Mouse (Mus musculus): ENCODE results near the gene Lpxn. TPM values are rescaled to one million over a fixed set of nuclear protein-coding genes. Genes with fewer than 3 reads are reported as not detected.

Lpxn gene
- total RNA-seq, 2 experiments from 2014 or later = 7.8 to 10.6 TPM

DNA sequence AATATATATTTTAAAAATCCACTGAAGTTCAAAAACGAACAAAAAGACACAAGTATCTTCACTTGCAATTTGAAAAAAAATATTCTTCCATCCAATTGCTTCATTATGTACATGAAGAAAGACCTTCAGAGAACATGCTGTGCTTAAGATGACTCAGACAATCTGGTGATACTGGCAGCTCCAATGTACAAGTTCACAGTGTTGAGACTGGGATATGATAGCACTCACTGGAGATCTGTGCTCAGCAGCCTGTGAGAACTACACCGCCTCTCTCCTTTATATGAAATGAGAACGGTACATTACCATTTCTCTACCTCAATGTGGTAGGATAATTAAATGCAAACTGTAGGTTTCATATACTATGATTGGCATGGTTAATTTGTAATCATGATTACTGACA is 6.8 kb downstream of the Lpxn start:
- ATAC-seq (replicated peaks; ENCODE audit: poor library complexity, severe bottlenecking) = no peak

DNA sequence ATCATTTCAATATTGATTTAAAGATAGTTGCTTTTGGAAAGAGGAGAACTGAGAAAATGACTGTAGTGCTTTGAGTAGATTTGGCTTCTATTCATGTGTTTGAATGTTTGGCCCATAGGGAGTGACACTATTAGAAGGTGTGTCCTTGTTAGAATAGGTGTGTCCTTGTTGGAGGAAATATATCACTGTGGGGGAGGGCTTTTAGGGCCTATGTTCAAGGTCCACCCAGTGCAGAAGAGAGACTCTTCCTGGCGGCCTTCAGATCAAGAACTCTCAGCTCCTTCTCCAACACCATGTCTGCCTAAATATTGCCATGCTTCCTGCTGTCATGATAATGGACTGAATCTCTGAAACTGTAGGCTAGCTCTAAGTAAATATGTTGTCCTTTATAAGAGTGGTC is 8.2 kb downstream of the Lpxn start:
- ATAC-seq (replicated peaks; ENCODE audit: poor library complexity, severe bottlenecking) = no peak

DNA sequence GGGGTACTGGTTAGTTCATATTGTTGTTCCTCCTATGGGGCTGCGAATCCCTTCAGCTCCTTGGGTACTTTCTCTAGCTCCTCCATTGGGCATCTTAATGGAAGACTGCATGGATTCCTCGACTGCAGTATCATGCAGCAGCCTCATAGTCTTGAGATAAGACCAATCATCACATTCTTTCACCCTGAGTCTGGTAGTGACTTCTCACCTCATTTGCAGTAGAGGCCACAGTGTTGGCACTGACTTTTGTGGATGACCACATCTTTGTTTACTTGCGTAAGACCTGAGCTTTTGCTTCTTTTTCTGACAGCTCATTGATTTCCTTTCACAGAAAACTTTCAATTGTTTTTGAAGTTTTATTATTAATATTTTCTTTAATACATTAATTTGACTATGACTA is 9.7 kb downstream of the Lpxn start:
- peak; percentile 61 for ATAC-seq (replicated peaks; ENCODE audit: poor library complexity, severe bottlenecking)

DNA sequence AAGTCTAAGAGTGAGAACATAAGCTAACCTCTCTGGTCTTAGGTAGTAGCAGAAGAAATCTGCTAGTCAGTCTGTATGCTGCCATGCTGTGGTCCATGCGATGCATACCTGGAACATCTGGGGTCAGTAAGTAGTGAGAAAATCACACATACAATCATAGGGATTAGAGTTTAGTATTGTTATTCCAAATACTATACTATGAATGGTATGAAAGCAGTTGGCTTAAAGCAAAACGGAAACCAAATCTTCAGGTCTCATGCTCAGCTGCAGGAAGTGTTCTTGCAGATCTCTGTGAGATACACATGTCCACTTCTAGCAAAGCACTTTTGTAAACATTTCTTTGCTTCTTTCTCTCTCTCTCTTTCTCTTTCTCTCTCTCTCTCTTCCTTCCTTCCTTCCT is 10.2 kb downstream of the Lpxn start:
- ATAC-seq (replicated peaks; ENCODE audit: poor library complexity, severe bottlenecking) = no peak; the same call in 1 of the 2 replicates

DNA sequence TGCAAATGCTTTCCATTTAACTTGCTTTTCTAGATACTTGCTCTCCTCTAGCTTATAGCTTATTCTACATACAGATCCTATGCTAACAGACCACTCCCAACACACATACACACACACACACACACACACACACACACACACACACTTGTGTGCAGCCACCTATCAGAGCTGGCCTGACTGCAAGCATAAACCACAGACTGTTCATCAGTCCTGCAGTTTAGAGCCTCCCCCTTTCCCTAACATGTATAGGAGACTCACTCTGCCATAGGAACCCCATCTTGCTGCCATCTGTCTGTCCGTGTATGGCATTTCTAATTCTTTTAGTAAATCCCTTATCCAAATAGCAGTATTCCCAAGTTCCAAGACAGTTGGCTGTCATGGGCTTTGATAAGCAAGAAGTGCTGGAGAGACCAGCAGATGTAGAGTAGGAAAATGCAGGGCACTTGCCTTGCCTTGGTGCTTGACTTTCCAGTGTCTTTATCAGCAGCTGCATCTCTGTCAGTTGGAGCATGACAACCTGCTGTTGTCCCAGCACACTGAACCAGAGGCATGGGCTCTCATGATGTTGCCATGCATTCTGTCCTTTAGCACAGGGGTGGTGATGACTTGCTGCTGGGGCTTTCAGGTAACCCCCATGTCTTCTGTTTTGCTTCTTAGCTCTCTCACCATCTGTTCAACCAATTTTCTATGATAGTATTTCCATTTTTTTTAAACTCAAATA is 16.8 kb downstream of the Lpxn start:
- ATAC-seq (replicated peaks; ENCODE audit: poor library complexity, severe bottlenecking) = no peak

DNA sequence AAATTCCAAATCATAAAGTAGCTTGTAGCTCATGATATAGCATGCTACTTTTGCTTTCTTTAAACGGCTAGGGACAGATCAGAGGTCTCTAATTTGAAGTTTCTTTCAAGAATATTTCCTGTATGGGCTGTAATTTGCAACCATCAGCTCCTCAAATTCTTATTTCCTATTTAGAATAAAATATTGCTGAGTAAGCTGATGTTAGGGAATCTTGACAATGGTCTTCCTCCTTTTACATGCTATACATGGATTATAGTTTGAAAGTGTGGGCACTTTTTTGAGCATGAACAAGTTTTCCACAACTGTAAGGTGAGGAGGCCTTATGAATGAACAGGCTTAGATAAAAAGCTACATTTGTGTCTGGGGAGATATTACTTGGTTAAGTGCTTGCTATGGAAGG is 17.9 kb downstream of the Lpxn start:
- ATAC-seq (replicated peaks; ENCODE audit: poor library complexity, severe bottlenecking) = no peak

DNA sequence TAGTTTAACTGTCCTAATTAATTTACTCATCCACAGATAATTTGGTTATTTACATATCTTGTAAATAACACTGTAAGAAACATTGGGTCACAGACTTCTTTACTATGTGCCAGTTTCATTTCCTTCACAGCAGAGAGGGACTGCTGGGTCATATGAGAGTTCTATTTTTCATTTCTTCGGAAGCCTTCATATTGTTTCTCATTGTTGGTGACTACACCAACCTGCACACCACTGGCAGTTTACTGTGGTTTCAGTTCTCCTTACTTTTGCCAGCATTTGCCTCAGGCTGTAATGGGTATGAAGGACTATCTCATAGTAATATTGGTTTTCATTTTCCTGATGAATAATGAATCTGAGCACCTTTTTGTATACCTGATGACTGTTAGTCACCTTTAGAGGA is 22.5 kb downstream of the Lpxn start:
- peak; percentile 97 for ATAC-seq (replicated peaks; ENCODE audit: poor library complexity, severe bottlenecking)

DNA sequence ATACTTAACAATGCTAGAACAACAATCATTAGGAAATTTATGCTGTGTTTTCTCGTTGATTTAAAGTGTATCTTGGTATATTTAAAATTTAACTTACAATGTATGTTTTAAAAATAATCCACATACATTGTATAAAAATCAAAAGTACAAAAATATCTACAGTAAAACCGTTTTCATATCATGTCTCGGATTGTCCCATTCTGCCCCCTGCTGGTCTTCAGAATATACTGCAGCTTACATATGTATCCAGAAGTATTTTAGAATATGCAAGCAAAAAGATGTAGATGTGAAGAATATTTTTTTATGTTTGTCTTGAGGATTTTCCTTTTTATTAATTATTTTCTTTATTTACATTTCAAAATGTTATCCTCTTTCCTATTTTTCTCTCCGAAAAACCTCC is 24.4 kb downstream of the Lpxn start:
- peak; percentile 49 for ATAC-seq (replicated peaks; ENCODE audit: poor library complexity, severe bottlenecking)

DNA sequence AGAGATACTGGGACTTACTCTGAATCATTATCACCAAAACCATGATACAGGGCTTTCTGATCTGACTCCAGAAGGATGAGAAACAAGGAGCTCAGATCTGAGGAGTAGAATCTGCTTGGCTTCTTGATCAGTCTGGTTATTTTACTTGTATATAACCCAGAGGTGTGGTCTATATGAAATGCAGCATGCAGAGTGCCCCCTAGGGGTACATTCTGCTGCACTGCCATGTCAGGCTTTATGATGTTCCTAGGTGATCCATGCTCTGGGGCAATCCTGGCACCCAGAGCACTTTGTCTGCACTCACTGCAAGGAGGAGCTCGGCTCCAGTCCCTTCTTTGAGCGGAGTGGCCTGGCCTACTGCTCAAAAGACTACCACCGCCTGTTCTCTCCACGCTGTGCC is 28.6 kb downstream of the Lpxn start:
- ATAC-seq (replicated peaks; ENCODE audit: poor library complexity, severe bottlenecking) = no peak; the same call in 1 of the 2 replicates

DNA sequence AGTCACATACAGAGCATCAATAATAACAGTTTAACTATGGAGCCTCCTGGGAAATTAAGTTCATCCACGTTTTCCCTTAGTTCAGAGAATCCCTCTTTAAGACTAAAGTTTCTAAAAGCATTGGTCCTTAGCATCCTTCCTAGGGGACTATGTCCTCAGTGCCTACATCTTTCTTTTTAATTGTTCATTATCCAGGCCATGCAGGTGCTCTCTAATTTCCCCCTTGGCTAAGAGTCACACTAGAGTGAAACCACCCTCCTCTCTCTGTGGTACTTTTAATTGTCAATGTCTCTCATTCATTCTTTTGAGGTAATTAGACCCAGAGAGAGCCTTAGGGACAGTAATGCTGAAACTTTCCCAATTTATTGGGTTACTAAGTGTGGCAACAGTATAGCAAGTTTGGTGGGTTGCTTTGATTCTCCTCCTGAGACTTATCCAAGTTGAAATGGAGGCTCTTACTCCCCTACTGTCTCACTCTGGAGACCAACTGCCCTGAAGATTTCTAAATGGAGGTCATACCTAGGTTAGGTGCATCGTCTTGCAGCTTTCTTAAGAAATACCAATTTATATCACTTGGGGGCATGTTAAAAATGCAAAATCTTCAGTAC is 34.9 kb downstream of the Lpxn start:
- ATAC-seq (replicated peaks; ENCODE audit: poor library complexity, severe bottlenecking) = no peak

DNA sequence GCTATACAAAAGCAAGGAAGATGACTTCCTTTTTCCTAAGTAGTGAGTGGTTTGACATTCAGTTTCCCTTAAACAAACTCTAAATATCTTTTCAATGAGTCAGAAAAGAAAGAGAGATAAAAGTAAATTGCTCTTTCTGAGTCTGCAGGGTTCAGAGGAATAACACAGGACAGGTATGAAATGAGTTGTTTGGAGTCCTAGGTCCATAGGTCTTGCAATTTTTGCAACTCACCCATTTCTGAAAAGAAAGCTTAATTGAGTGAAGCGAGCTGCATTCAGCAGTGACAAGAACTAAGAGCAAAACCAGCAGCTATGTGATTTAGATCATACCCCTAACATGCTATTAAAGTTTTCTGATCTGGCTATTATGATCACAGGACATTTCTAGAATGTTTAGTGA is 35.6 kb downstream of the Lpxn start:
- ATAC-seq (replicated peaks; ENCODE audit: poor library complexity, severe bottlenecking) = no peak

DNA sequence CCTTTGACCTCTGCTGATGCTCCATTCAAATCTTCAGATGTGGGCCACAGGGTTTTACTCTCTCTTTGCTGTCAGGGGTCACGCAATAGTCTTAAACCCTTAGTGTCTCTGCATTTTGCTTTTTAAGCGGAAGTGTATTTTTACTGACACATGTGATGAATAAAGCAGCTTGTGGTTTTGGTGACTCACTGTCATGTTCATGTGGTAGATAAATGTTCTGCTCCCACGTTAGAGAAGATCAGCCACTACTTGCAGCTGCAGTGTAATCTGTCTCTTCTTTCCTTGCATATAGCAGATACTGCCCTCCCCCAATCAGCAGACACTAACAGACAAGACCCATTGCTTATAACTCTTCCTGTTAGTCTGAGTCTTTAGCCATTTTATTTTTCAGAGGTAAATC is 37.6 kb downstream of the Lpxn start:
- peak; percentile 99 for ATAC-seq (replicated peaks; ENCODE audit: poor library complexity, severe bottlenecking)

DNA sequence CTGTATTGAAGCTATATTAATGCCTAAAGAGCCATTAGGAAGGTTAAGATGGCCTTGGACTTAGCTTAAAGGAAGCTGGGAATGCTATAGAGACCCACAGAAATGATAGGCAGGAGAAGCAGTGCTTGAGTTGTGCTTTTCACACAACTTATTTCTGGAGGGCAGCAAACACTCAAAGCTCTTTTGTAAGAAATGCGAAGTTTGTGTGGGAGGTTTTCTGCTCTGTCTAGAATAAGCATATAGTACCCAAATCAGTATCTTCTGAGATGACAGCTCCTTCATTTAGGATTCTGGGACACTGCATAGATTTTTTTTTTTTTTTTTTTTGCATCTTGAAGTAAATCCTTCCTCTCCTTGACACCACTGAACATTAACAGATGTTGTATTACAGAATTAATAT is 42.5 kb downstream of the Lpxn start:
- ATAC-seq (replicated peaks; ENCODE audit: poor library complexity, severe bottlenecking) = no peak

DNA sequence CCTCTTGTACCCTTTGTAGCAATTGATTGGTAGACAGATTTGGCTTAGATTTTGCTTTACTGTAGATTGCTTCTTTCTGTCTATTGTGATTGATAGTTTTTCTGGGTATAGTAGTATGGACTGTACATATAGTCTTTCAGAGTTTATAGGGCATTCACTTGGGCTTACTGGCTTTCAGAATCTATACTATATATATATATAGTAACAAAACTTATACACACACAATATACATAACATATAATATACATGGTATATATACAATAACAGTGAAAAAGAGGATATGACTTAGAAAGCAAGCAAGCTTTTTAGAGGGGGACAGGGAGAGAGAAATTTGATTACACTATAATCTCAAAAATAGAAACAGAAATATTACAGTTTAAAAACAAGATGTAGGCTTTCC is 50.4 kb downstream of the Lpxn start, which contains the start of gene Gm5244:
Gene Gm5244 (plus strand): TSS at position 301 of the 400 bp plus-strand sequence.
- no peak for ATAC-seq (replicated peaks; ENCODE audit: poor library complexity, severe bottlenecking)

DNA sequence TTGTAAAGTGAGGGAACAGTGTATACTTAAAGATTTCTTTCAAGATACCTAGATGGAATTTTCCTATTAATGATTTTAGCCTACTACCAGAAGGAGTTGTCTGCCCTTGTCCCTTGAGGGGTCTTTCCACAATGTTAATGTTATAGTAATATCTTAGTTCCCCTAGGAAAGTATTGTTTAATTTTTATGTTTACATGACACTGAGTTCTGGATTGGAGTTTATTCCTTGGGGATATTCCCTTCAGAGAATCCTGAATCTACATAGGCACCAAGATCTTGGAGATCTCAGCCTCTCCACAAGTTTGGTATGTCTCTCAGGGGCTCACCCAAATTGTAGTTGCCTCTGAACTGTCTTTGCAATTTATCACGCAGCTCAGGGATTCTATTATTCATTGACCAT is 61.0 kb downstream of the Lpxn start, which contains the start of gene Olfr1444:
Gene Olfr1444 (plus strand): TSS at position 301 of the 400 bp plus-strand sequence.
- no peak for ATAC-seq (replicated peaks; ENCODE audit: poor library complexity, severe bottlenecking)

Other genes with a start within 250 kb of the Lpxn start
- gene Gm4952, start 196.2 kb upstream of the Lpxn start, total RNA-seq (2014; fragmentation: Nextera tagmentation) = not detected in 2 replicates
- not detected in 2 replicates for gene Gm4952, start 196.2 kb upstream of the Lpxn start, total RNA-seq (2017)
- gene Glyat, start 162.9 kb upstream of the Lpxn start, total RNA-seq (2014; fragmentation: Nextera tagmentation) = not detected in 2 replicates
- gene Glyat, start 162.9 kb upstream of the Lpxn start, total RNA-seq (2017) = not detected in 2 replicates
- gene Olfr1442, start 125.8 kb upstream of the Lpxn start, total RNA-seq (2014; fragmentation: Nextera tagmentation) = not detected in 2 replicates
- not detected in 2 replicates for gene Olfr1442, start 125.8 kb upstream of the Lpxn start, total RNA-seq (2017)
- gene Olfr1443, start 118.1 kb upstream of the Lpxn start, total RNA-seq (2014; fragmentation: Nextera tagmentation) = not detected in 2 replicates
- gene Olfr1443, start 118.1 kb upstream of the Lpxn start, total RNA-seq (2017) = not detected in 2 replicates
- not detected in 2 replicates for gene Keg1, start 100.4 kb upstream of the Lpxn start, total RNA-seq (2014; fragmentation: Nextera tagmentation)
- not detected in 2 replicates for gene Keg1, start 100.4 kb upstream of the Lpxn start, total RNA-seq (2017)
- gene Cntf, start 30.6 kb upstream of the Lpxn start, total RNA-seq (2014; fragmentation: Nextera tagmentation) = 8.0 TPM in 1 of 2 replicates, not detected in the other
- gene Cntf, start 30.6 kb upstream of the Lpxn start, total RNA-seq (2017) = 1.2 and 1.4 TPM in 2 replicates
- 58.7 and 61.6 TPM in 2 replicates for gene Zfp91, start 67 bp upstream of the Lpxn start, total RNA-seq (2014; fragmentation: Nextera tagmentation)
- gene Zfp91, start 67 bp upstream of the Lpxn start, total RNA-seq (2017) = 89.3 and 100 TPM in 2 replicates
- gene Gm5244, start 50.5 kb downstream of the Lpxn start, total RNA-seq (2014; fragmentation: Nextera tagmentation) = not detected in 2 replicates
- not detected in 2 replicates for gene Gm5244, start 50.5 kb downstream of the Lpxn start, total RNA-seq (2017)
- gene Olfr1444, start 61.1 kb downstream of the Lpxn start, total RNA-seq (2014; fragmentation: Nextera tagmentation) = not detected in 2 replicates
- gene Olfr1444, start 61.1 kb downstream of the Lpxn start, total RNA-seq (2017) = not detected in 2 replicates
- not detected in 2 replicates for gene Olfr1445, start 87.7 kb downstream of the Lpxn start, total RNA-seq (2014; fragmentation: Nextera tagmentation)
- not detected in 2 replicates for gene Olfr1445, start 87.7 kb downstream of the Lpxn start, total RNA-seq (2017)
- not detected in 2 replicates for gene Olfr1446, start 97.3 kb downstream of the Lpxn start, total RNA-seq (2014; fragmentation: Nextera tagmentation)
- gene Olfr1446, start 97.3 kb downstream of the Lpxn start, total RNA-seq (2017) = not detected in 2 replicates
- gene Olfr1447, start 107.5 kb downstream of the Lpxn start, total RNA-seq (2014; fragmentation: Nextera tagmentation) = not detected in 2 replicates
- gene Olfr1447, start 107.5 kb downstream of the Lpxn start, total RNA-seq (2017) = not detected in 2 replicates
- not detected in 2 replicates for gene Olfr1448, start 128.2 kb downstream of the Lpxn start, total RNA-seq (2014; fragmentation: Nextera tagmentation)
- gene Olfr1448, start 128.2 kb downstream of the Lpxn start, total RNA-seq (2017) = not detected in 2 replicates
- not detected in 2 replicates for gene Olfr1449, start 134.6 kb downstream of the Lpxn start, total RNA-seq (2014; fragmentation: Nextera tagmentation)
- not detected in 2 replicates for gene Olfr1449, start 134.6 kb downstream of the Lpxn start, total RNA-seq (2017)
- gene Olfr1450, start 154.1 kb downstream of the Lpxn start, total RNA-seq (2014; fragmentation: Nextera tagmentation) = not detected in 2 replicates
- not detected in 2 replicates for gene Olfr1450, start 154.1 kb downstream of the Lpxn start, total RNA-seq (2017)
- not detected in 2 replicates for gene Olfr1451, start 198.8 kb downstream of the Lpxn start, total RNA-seq (2014; fragmentation: Nextera tagmentation)
- not detected in 2 replicates for gene Olfr1451, start 198.8 kb downstream of the Lpxn start, total RNA-seq (2017)
- not detected in 2 replicates for gene Olfr1453, start 232.1 kb downstream of the Lpxn start, total RNA-seq (2014; fragmentation: Nextera tagmentation)
- not detected in 2 replicates for gene Olfr1453, start 232.1 kb downstream of the Lpxn start, total RNA-seq (2017)

All from granulocyte monocyte progenitor cell, adult 5-6 weeks (primary cell).